Comparison of ENCODE assay signal across 26 mouse cellular contexts in genomic region chr14:119379303-119379702, GRCm38 (mm10).
A peak's percentile ranks its signal among the peaks of the same experiment; 100 is the strongest.
DNase-seq lines count a peak whose midpoint lies in the region; ATAC-seq lines count a peak whose summit lies in the region.
"Had no signal": no experiment of that assay in that cellular context is flagged by ENCODE, and none has a peak within 500 bp of the region (broad histone marks: within the 10 kb centered on the region; RNA-seq: fewer than 3 reads in every experiment).

No protein-coding gene starts in this region.

- H3K4me2 ChIP-seq in kidney, embryonic 16.5 days (replicated peaks; ENCODE audit: low read depth, low read length) = no peak overlapping the region
- no peak overlapping the region for H3K4me2 ChIP-seq in lung, embryonic 15.5 days
- H3K4me2 ChIP-seq: embryonic facial prominence, embryonic 12.5 days; embryonic facial prominence, embryonic 15.5 days; heart, embryonic 11.5 days; hindbrain, embryonic 12.5 days; hindbrain, embryonic 15.5 days had no signal

- no peak overlapping the region for H3K9ac ChIP-seq in kidney, embryonic 16.5 days (replicated peaks; ENCODE audit: low read length)
- no peak overlapping the region for H3K9ac ChIP-seq in lung, embryonic 15.5 days
- H3K9ac ChIP-seq: embryonic facial prominence, embryonic 12.5 days; embryonic facial prominence, embryonic 15.5 days; forebrain, postnatal 0 days; hindbrain, embryonic 12.5 days; hindbrain, embryonic 15.5 days had no signal

- ATAC-seq in kidney, embryonic 16.5 days (ENCODE audit: low FRiP score, low TSS enrichment) = 0 out of 2 replicates have a peak, but pooled peaks have one; percentile 51
- 0 out of 2 replicates have a peak, but pooled peaks have one; percentile 27 for ATAC-seq in lung, embryonic 15.5 days (ENCODE audit: borderline replicate concordance, extremely low read depth, low FRiP score, low TSS enrichment)
- ATAC-seq: forebrain, embryonic 14.5 days; forebrain, postnatal 0 days; Patski had no signal

- H3K36me3 ChIP-seq in kidney, embryonic 16.5 days (ENCODE audit: insufficient read depth, low read length) = no peaks in the 10 kb centered on the region
- H3K36me3 ChIP-seq in lung, embryonic 15.5 days = no peaks in the 10 kb centered on the region
- H3K36me3 ChIP-seq: embryonic facial prominence, embryonic 12.5 days; embryonic facial prominence, embryonic 15.5 days; G1E; hindbrain, embryonic 12.5 days; hindbrain, embryonic 15.5 days had no signal

- H3K4me1 ChIP-seq in kidney, embryonic 16.5 days (ENCODE audit: insufficient read depth, low read length) = no peaks in the 10 kb centered on the region
- no peaks in the 10 kb centered on the region for H3K4me1 ChIP-seq in lung, embryonic 15.5 days
- H3K4me1 ChIP-seq: embryonic facial prominence, embryonic 12.5 days; embryonic facial prominence, embryonic 15.5 days; hindbrain, embryonic 12.5 days; hindbrain, embryonic 15.5 days had no signal

- peaks cover 6% of the 10 kb centered on the region for H3K9me3 ChIP-seq in kidney, embryonic 16.5 days (ENCODE audit: low read length)
- H3K9me3 ChIP-seq in lung, embryonic 15.5 days = no peaks in the 10 kb centered on the region
- H3K9me3 ChIP-seq: embryonic facial prominence, embryonic 12.5 days; embryonic facial prominence, embryonic 15.5 days; hindbrain, embryonic 15.5 days had no signal

- no peak overlapping the region for H3K27ac ChIP-seq in kidney, embryonic 16.5 days (ENCODE audit: low read length)
- no peak overlapping the region for H3K27ac ChIP-seq in lung, embryonic 15.5 days
- H3K27ac ChIP-seq: embryonic facial prominence, embryonic 12.5 days; embryonic facial prominence, embryonic 15.5 days; gastrocnemius, adult 2 months; hindbrain, embryonic 12.5 days; hindbrain, embryonic 15.5 days had no signal

- H3K27me3 ChIP-seq in kidney, embryonic 16.5 days (ENCODE audit: insufficient read depth, low read length) = no peaks in the 10 kb centered on the region
- no peaks in the 10 kb centered on the region for H3K27me3 ChIP-seq in lung, embryonic 15.5 days
- H3K27me3 ChIP-seq: CH12.LX; embryonic facial prominence, embryonic 12.5 days; embryonic facial prominence, embryonic 15.5 days; hindbrain, embryonic 12.5 days; hindbrain, embryonic 15.5 days; Patski had no signal

- 83% methylated on average over 2 of the region's 2 CpGs for WGBS in kidney, embryonic 16.5 days
- 50% methylated on average over 2 of the region's 2 CpGs for WGBS in lung, embryonic 15.5 days
- 24% methylated on average over 2 of the region's 2 CpGs for WGBS in large intestine, adult 2 months

- no peak overlapping the region for H3K4me3 ChIP-seq in kidney, embryonic 16.5 days (ENCODE audit: low read length)
- H3K4me3 ChIP-seq in lung, embryonic 15.5 days = no peak overlapping the region
- H3K4me3 ChIP-seq: embryonic facial prominence, embryonic 12.5 days; embryonic facial prominence, embryonic 15.5 days; gastrocnemius, adult 2 months; hindbrain, embryonic 12.5 days; hindbrain, embryonic 15.5 days had no signal

- no peak for DNase-seq in kidney, postnatal 4 days
- no peak for DNase-seq in lung, postnatal 36 days
- peak; percentile 14 for DNase-seq in large intestine, adult 2 months (ENCODE audit: low read depth, low spot score)
- DNase-seq in adrenal gland, adult (ENCODE audit: inconsistent age in 2 of 2, low spot score in 1 of 2) = no peak
- DNase-seq: adrenal gland, adult 2 months; adrenal gland, postnatal 14 days; B cell, adult 2 months; cerebellum, adult 11 months; cerebellum, adult 2 months; cerebellum, adult 9-11 months; cerebellum, postnatal 25 days; forebrain, postnatal 0 days; gastrocnemius, adult 2 months; gastrocnemius, postnatal 14 days; heart, adult 11 months had no signal
